Mouse (Mus musculus) stomach, postnatal 0 days (tissue): ENCODE measurements at regions not wholly inside any gene's neighbourhood (a gene's known extent, or its start where the extent isn't known, plus 50 kb on each side); places are given as distances from the start of the nearest gene placed in this dataset.
"Not testable (repeated sequence)": the region's sequence is repeated elsewhere in the genome, so short reads cannot be mapped to it uniquely, and the experiment has no call there.

ENCODE experiments used
- ATAC-seq: fragments of 200-750 bp; cut with Nextera tagmentation; 2 replicates; pipeline ENCODE4 v1.8.0; 2017; ENCODE audit not compliant: low FRiP score, low TSS enrichment
- DNase-seq: peaks from one replicate; pipeline ENCODE4 v3.0.0-alpha.2; 2016; ENCODE audit warnings: low spot score
- H3K27ac ChIP-seq: fragments of 300-500 bp; sonication (generic); replicated peaks from 2 replicates; pipeline ENCODE4 v1.5.1; 2014; ENCODE audit warnings: mild to moderate bottlenecking, control low read depth
- H3K27me3 ChIP-seq: fragments of 300-500 bp; sonication (generic); 2 replicates; pipeline ENCODE4 v1.6.1; 2014; ENCODE audit warnings: low read length; ENCODE audit not compliant: control insufficient read depth, insufficient read depth
- H3K36me3 ChIP-seq: fragments of 300-500 bp; sonication (generic); 2 replicates; pipeline ENCODE4 v1.6.1; 2014; ENCODE audit warnings: low read length, mixed read lengths; ENCODE audit not compliant: control insufficient read depth, insufficient read depth
- H3K4me1 ChIP-seq: fragments of 300-500 bp; sonication (generic); replicated peaks from 2 replicates; pipeline ENCODE4 v1.6.1; 2014; ENCODE audit warnings: antibody characterized with exemption; ENCODE audit not compliant: control insufficient read depth, insufficient read depth
- H3K4me2 ChIP-seq: fragments of 300-500 bp; sonication (generic); replicated peaks from 2 replicates; pipeline ENCODE4 v1.6.1; 2014; ENCODE audit warnings: low read depth, mild to moderate bottlenecking, control low read depth, moderate library complexity
- H3K4me3 ChIP-seq: fragments of 300-500 bp; sonication (generic); 2 replicates; pipeline ENCODE4 v1.5.1; 2014; ENCODE audit warnings: low read depth, low read length, control low read depth
- H3K9ac ChIP-seq: fragments of 300-500 bp; sonication (generic); 2 replicates; pipeline ENCODE4 v1.6.1; 2014; ENCODE audit warnings: mild to moderate bottlenecking, low read length, control low read depth, mixed read lengths
- H3K9me3 ChIP-seq: fragments of 300-500 bp; sonication (generic); 2 replicates; pipeline ENCODE4 v1.6.1; 2016; ENCODE audit warnings: low read length; ENCODE audit not compliant: control insufficient read depth
- WGBS: fragments of 180-500 bp; shearing (Covaris S2); extraction: QIAGEN DNeasy Blood & Tissue Kit; methylation state at CpG from one replicate; pipeline ENCODE4 v1.1.7; 2014; 5-methylcytosine and 5-hydroxymethylcytosine counted together

GRCm38 (mm10) chr12:3018446-3018845 lies 291.3 kb downstream of the Rab10 start:
- H3K9ac ChIP-seq, DNase-seq: not testable (repeated sequence)
- WGBS: 90% methylated on average over 16 of the region's 16 CpGs

GRCm38 (mm10) chr12:3016777-3017176 lies 293.0 kb downstream of the Rab10 start:
- DNase-seq, H3K9ac ChIP-seq, H3K27ac ChIP-seq, H3K9me3 ChIP-seq, H3K4me3 ChIP-seq, H3K4me2 ChIP-seq, H3K36me3 ChIP-seq, H3K4me1 ChIP-seq, H3K27me3 ChIP-seq, ATAC-seq: not testable (repeated sequence)
- WGBS: 91% methylated on average over 8 of the region's 8 CpGs

More at GRCm38 (mm10) chr12:3018446-3018845, 291.3 kb downstream of the Rab10 start:
- not testable (repeated sequence) for H3K27ac ChIP-seq, H3K4me3 ChIP-seq, H3K4me2 ChIP-seq, H3K36me3 ChIP-seq, H3K4me1 ChIP-seq, H3K27me3 ChIP-seq, H3K9me3 ChIP-seq, ATAC-seq
